Mouse (Mus musculus) forebrain, embryonic 14.5 days (tissue): Measurements from ENCODE around the gene Srgap1. TPM values are rescaled to one million over a fixed set of nuclear protein-coding genes. Genes with fewer than 3 reads are reported as not detected.

Experiments used
- ATAC-seq: fragments of 200-750 bp; cut with Nextera tagmentation; 2 replicates; pipeline ENCODE4 v1.8.0; 2017; ENCODE audit warnings: mild to moderate bottlenecking, moderate library complexity
- DNase-seq: peaks from one replicate; pipeline ENCODE4 v3.0.0-alpha.2; 2015; ENCODE audit warnings: low spot score
- H3K27ac ChIP-seq: fragments of 300-500 bp; sonication (generic); 2 replicates; pipeline ENCODE4 v1.5.1; 2014; ENCODE audit warnings: low read depth, mild to moderate bottlenecking, control low read depth, low read length, moderate library complexity
- H3K27me3 ChIP-seq: fragments of 300-500 bp; sonication (generic); replicated peaks from 2 replicates; pipeline ENCODE4 v1.6.1; 2014; ENCODE audit warnings: low read length, control low read depth, mixed read lengths; ENCODE audit not compliant: control insufficient read depth, insufficient read depth
- H3K36me3 ChIP-seq: fragments of 300-500 bp; sonication (generic); 2 replicates; pipeline ENCODE4 v1.6.1; 2014; ENCODE audit warnings: low read length, control low read depth; ENCODE audit not compliant: control insufficient read depth, insufficient read depth
- H3K4me1 ChIP-seq: fragments of 300-500 bp; sonication (generic); 2 replicates; pipeline ENCODE4 v1.6.1; 2014; ENCODE audit warnings: antibody characterized with exemption, low read length, control low read depth; ENCODE audit not compliant: control insufficient read depth, insufficient read depth
- H3K4me2 ChIP-seq: fragments of 300-500 bp; sonication (generic); 2 replicates; pipeline ENCODE4 v1.6.1; 2014; ENCODE audit warnings: mild to moderate bottlenecking, control low read depth, low read length
- H3K4me3 ChIP-seq: fragments of 300-500 bp; sonication (generic); 2 replicates; pipeline ENCODE4 v1.5.1; 2014; ENCODE audit warnings: low read depth, low read length, control low read depth
- H3K9ac ChIP-seq: fragments of 300-500 bp; sonication (generic); 2 replicates; pipeline ENCODE4 v1.6.1; 2014; ENCODE audit warnings: mild to moderate bottlenecking, low read length, control low read depth, moderate library complexity
- H3K9me3 ChIP-seq: fragments of 300-500 bp; sonication (generic); replicated peaks from 2 replicates; pipeline ENCODE4 v1.6.1; 2016; ENCODE audit warnings: low read length, control low read depth, mixed read lengths; ENCODE audit not compliant: control insufficient read depth
- WGBS: fragments of 180-500 bp; shearing (Covaris S2); extraction: QIAGEN DNeasy Blood & Tissue Kit; methylation state at CpG from one replicate; pipeline ENCODE4 v1.1.7; 2014; 5-methylcytosine and 5-hydroxymethylcytosine counted together
- polyA plus RNA-seq: library from polyadenylated mRNA; unstranded; fragments of >200 nt; fragmentation: Nextera tagmentation; extraction: Ambion mirVana; gene quantifications from 2 replicates; pipeline ENCODE4 v1.2.1, GENCODE M21; 2014

Srgap1 gene
- polyA plus RNA-seq, 1 experiment from 2014 or later: 15.3 TPM

GRCm38 (mm10) chr10:121878855-121879254, 168.3 kb downstream of the Srgap1 start:
- DNase-seq (no peak), ATAC-seq (no peak)
- H3K4me2 ChIP-seq: no peak overlapping the region
- no peaks in the 10 kb centered on the region for H3K27me3 ChIP-seq
- no peaks in the 10 kb centered on the region for H3K36me3 ChIP-seq
- no peak overlapping the region for H3K27ac ChIP-seq
- 0 out of 2 replicates have a peak, but pooled peaks cover 3% of the 10 kb centered on the region for H3K4me1 ChIP-seq
- WGBS: 73% methylated on average over 7 of the region's 7 CpGs
- no peaks in the 10 kb centered on the region for H3K9me3 ChIP-seq
- H3K4me3 ChIP-seq: no peak overlapping the region
- no peak overlapping the region for H3K9ac ChIP-seq

- Histone ChIP-seq H3K4me1 (0 out of 2 replicates have a peak, but pooled peaks cover 3% of the 10 kb centered on the region), H3K9me3 (no peaks in the 10 kb centered on the region), H3K9ac (no peak overlapping the region), H3K27me3 (no peaks in the 10 kb centered on the region), H3K27ac (no peak overlapping the region), H3K4me3 (no peak overlapping the region), H3K4me2 (no peak overlapping the region), H3K36me3 (no peaks in the 10 kb centered on the region)
- WGBS: 72% methylated on average over 9 of the region's 9 CpGs
- DNase-seq (peak; percentile 24), ATAC-seq (no peak)
Observed at GRCm38 (mm10) chr10:121877906-121878305, 169.2 kb downstream of the Srgap1 start.

GRCm38 (mm10) chr10:121873063-121873489, 174.0 kb downstream of the Srgap1 start:
- no peak overlapping the region for H3K9ac ChIP-seq
- peak overlapping the region; percentile 15; the same call in 1 of the 2 replicates for H3K27ac ChIP-seq
- H3K4me2 ChIP-seq: no peak overlapping the region
- DNase-seq: no peak
- H3K4me1 ChIP-seq: no peaks in the 10 kb centered on the region
- no peak for ATAC-seq
- H3K9me3 ChIP-seq: no peaks in the 10 kb centered on the region
- 74% methylated on average over 4 of the region's 4 CpGs for WGBS
- no peak overlapping the region for H3K4me3 ChIP-seq
- peaks cover 14% of the 10 kb centered on the region for H3K36me3 ChIP-seq
- H3K27me3 ChIP-seq: no peaks in the 10 kb centered on the region

GRCm38 (mm10) chr10:121869941-121870340, 177.2 kb downstream of the Srgap1 start:
- Histone ChIP-seq H3K36me3 (peaks cover 14% of the 10 kb centered on the region), H3K27me3 (no peaks in the 10 kb centered on the region), H3K4me3 (no peak overlapping the region), H3K4me1 (no peaks in the 10 kb centered on the region), H3K9me3 (no peaks in the 10 kb centered on the region), H3K27ac (no peak overlapping the region), H3K4me2 (no peak overlapping the region), H3K9ac (no peak overlapping the region)
- peak; percentile 52 for DNase-seq
- ATAC-seq: no peak
- WGBS: 63% methylated on average over 8 of the region's 8 CpGs

GRCm38 (mm10) chr10:121868255-121868654, 178.9 kb downstream of the Srgap1 start:
- Histone ChIP-seq H3K4me1 (no peaks in the 10 kb centered on the region), H3K27me3 (no peaks in the 10 kb centered on the region), H3K4me3 (no peak overlapping the region), H3K27ac (no peak overlapping the region), H3K36me3 (peaks cover 14% of the 10 kb centered on the region), H3K4me2 (no peak overlapping the region), H3K9ac (no peak overlapping the region), H3K9me3 (no peaks in the 10 kb centered on the region)
- ATAC-seq (no peak), DNase-seq (no peak)
- 93% methylated on average over 3 of the region's 3 CpGs for WGBS

GRCm38 (mm10) chr10:121865503-121866239, 181.4 kb downstream of the Srgap1 start:
- Histone ChIP-seq H3K27me3 (no peaks in the 10 kb centered on the region), H3K4me3 (no peak overlapping the region), H3K4me2 (no peak overlapping the region), H3K9ac (no peak overlapping the region), H3K27ac (no peak overlapping the region), H3K9me3 (no peaks in the 10 kb centered on the region), H3K4me1 (no peaks in the 10 kb centered on the region), H3K36me3 (peaks cover 14% of the 10 kb centered on the region)
- DNase-seq (no peak), ATAC-seq (no peak)
- WGBS: 79% methylated on average over 18 of the region's 18 CpGs

GRCm38 (mm10) chr10:121860924-121861323, 186.2 kb downstream of the Srgap1 start:
- Histone ChIP-seq H3K4me1 (peaks cover 4% of the 10 kb centered on the region; the same call in 1 of the 2 replicates), H3K9ac (no peak overlapping the region), H3K9me3 (no peaks in the 10 kb centered on the region), H3K27me3 (no peaks in the 10 kb centered on the region), H3K36me3 (no peaks in the 10 kb centered on the region), H3K4me3 (no peak overlapping the region), H3K27ac (no peak overlapping the region), H3K4me2 (no peak overlapping the region)
- 57% methylated on average over 2 of the region's 2 CpGs for WGBS
- no peak for ATAC-seq
- DNase-seq: no peak

- peaks cover 4% of the 10 kb centered on the region; the same call in 1 of the 2 replicates for H3K4me1 ChIP-seq
- H3K27ac ChIP-seq: no peak overlapping the region
- no peaks in the 10 kb centered on the region for H3K27me3 ChIP-seq
- no peak overlapping the region for H3K4me3 ChIP-seq
- WGBS: 65% methylated on average over 10 of the region's 10 CpGs
- H3K9ac ChIP-seq: no peak overlapping the region
- no peak overlapping the region for H3K4me2 ChIP-seq
- ATAC-seq (no peak), DNase-seq (no peak)
- no peaks in the 10 kb centered on the region for H3K36me3 ChIP-seq
- no peaks in the 10 kb centered on the region for H3K9me3 ChIP-seq
Observed at GRCm38 (mm10) chr10:121859803-121860571, 187.1 kb downstream of the Srgap1 start.

- WGBS: 80% methylated on average over 2 of the region's 2 CpGs
- peaks cover 4% of the 10 kb centered on the region; the same call in 1 of the 2 replicates for H3K4me1 ChIP-seq
- DNase-seq (no peak), ATAC-seq (no peak)
- H3K4me3 ChIP-seq: no peak overlapping the region
- H3K36me3 ChIP-seq: no peaks in the 10 kb centered on the region
- no peaks in the 10 kb centered on the region for H3K9me3 ChIP-seq
- no peak overlapping the region for H3K4me2 ChIP-seq
- H3K27ac ChIP-seq: no peak overlapping the region
- no peaks in the 10 kb centered on the region for H3K27me3 ChIP-seq
- H3K9ac ChIP-seq: no peak overlapping the region
Observed at GRCm38 (mm10) chr10:121858911-121859310, 188.2 kb downstream of the Srgap1 start.
